In the genomic region with DNA sequence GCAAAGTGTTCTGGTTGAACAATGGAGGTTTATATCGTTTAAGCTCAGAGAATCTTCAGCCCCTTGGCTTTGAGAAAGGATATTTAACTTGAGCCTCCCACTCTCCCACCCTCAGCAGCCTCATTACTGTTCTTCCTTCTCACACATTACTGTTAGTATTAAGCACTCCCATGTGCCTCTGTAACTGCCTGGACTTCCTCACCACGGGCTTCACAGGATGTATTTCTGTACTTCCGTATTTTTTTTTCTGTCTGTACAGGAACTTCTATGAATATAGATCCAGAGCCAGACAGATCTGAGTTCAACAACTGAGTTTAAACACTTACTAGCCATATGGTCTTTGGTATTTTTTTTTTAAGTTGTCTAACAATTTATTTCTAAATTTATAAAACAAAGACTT, we compare ENCODE assay signal across 20 mouse cellular contexts. TPM values are rescaled to one million over a fixed set of nuclear protein-coding genes. Genes with fewer than 3 reads are reported as not detected.
DNase-seq lines count a peak whose midpoint lies in the region; ATAC-seq lines count a peak whose summit lies in the region.
"Had no signal": no experiment of that assay in that cellular context is flagged by ENCODE, and none has a peak within 500 bp of the region (broad histone marks: within the 10 kb centered on the region; RNA-seq: fewer than 3 reads in every experiment).

No protein-coding gene starts in this region.

- no peak overlapping the region for H3K9ac ChIP-seq in kidney, embryonic 14.5 days (ENCODE audit: low read depth, low read length)
- H3K9ac ChIP-seq: hindbrain, embryonic 14.5 days; limb, embryonic 15.5 days had no signal

- 73% methylated on average over 3 of the region's 3 CpGs for WGBS in kidney, embryonic 14.5 days

- H3K4me1 ChIP-seq in kidney, embryonic 14.5 days (ENCODE audit: control insufficient read depth, insufficient read depth, low read length), result no peaks in the 10 kb centered on the region
- H3K4me1 ChIP-seq: limb, embryonic 15.5 days had no signal

- peak; percentile 92 for DNase-seq in heart, adult 11 months
- no peak for DNase-seq in heart, postnatal 4 days
- DNase-seq in layer of hippocampus, adult 9-11 months, result peak; percentile 18
- DNase-seq in layer of hippocampus, postnatal 36 days, result no peak
- peak; percentile 54 to 60 for DNase-seq in spleen, postnatal 36 days (ENCODE audit: low spot score in 2 of 2)
- no peak for DNase-seq in spleen, postnatal 10 days (ENCODE audit: low spot score in 2 of 2)
- DNase-seq in splenic B cell, adult 2 months (ENCODE audit: low read depth, low spot score), result peak; percentile 61
- DNase-seq: adrenal gland, postnatal 25 days; cerebellum, adult 11-12 months; gastrocnemius, postnatal 14 days; thymus, adult 18-20 months had no signal

- H3K4me2 ChIP-seq in kidney, embryonic 14.5 days (replicated peaks; ENCODE audit: low read depth, low read length), result no peak overlapping the region
- H3K4me2 ChIP-seq: hindbrain, embryonic 14.5 days; limb, embryonic 15.5 days; midbrain, embryonic 11.5 days had no signal

- no peak for ATAC-seq in kidney, embryonic 14.5 days (ENCODE audit: low FRiP score, low TSS enrichment)
- ATAC-seq: forebrain, embryonic 16.5 days had no signal

- H3K27me3 ChIP-seq in splenic B cell, adult 2 months (ENCODE audit: control insufficient read depth, insufficient read depth, low read length, poor library complexity, severe bottlenecking), result no peaks in the 10 kb centered on the region
- H3K27me3 ChIP-seq in kidney, embryonic 14.5 days (ENCODE audit: control insufficient read depth, insufficient read depth, low read length), result no peaks in the 10 kb centered on the region
- H3K27me3 ChIP-seq: limb, embryonic 15.5 days had no signal

- H3K4me3 ChIP-seq in kidney, embryonic 14.5 days (ENCODE audit: low read length), result no peak overlapping the region
- H3K4me3 ChIP-seq: limb, embryonic 15.5 days had no signal

- no peak overlapping the region for H3K27ac ChIP-seq in kidney, embryonic 14.5 days (ENCODE audit: low read depth, low read length)
- H3K27ac ChIP-seq: hindbrain, embryonic 14.5 days; limb, embryonic 15.5 days had no signal

- no peaks in the 10 kb centered on the region; the same call in 1 of the 2 replicates for H3K36me3 ChIP-seq in splenic B cell, adult 2 months (ENCODE audit: control insufficient read depth, insufficient read depth, low read length, poor library complexity, severe bottlenecking)
- no peaks in the 10 kb centered on the region for H3K36me3 ChIP-seq in kidney, embryonic 14.5 days (ENCODE audit: control insufficient read depth, insufficient read depth, low read length)
- H3K36me3 ChIP-seq: limb, embryonic 15.5 days had no signal

- no peaks in the 10 kb centered on the region for H3K9me3 ChIP-seq in kidney, embryonic 14.5 days (ENCODE audit: control insufficient read depth, low read length)
- H3K9me3 ChIP-seq: limb, embryonic 15.5 days had no signal

RNA-seq across cellular contexts. Expression of a gene that starts 10.5 kb away (rescaled TPM):
- under 1 TPM in 1 of 2 experiments, not detected in 1; 0.17 TPM for total RNA-seq in heart, postnatal 4 days (2021)
- not detected for total RNA-seq in layer of hippocampus, postnatal 36 days (2021)
- polyA plus RNA-seq in kidney, embryonic 14.5 days (2014; fragmentation: Nextera tagmentation; extraction: Ambion mirVana), result not detected in 2 replicates
- total RNA-seq: ES-E14; gastrocnemius, postnatal 14 days had no signal
- polyA plus RNA-seq: forebrain, embryonic 16.5 days; hindbrain, embryonic 14.5 days; kidney, embryonic 16.5 days; midbrain, embryonic 11.5 days; small intestine, adult 2 months had no signal

RNA-seq across cellular contexts. Expression of a gene that starts 41.3 kb away (rescaled TPM):
- 1 to 10 TPM in 1 of 2 experiments, under 1 TPM in 1; 0.81 to 1.2 TPM for total RNA-seq in heart, postnatal 4 days (2021)
- under 1 TPM; 0.81 to 0.95 TPM for total RNA-seq in layer of hippocampus, postnatal 36 days (2021)
- polyA plus RNA-seq in kidney, embryonic 14.5 days (2014; fragmentation: Nextera tagmentation; extraction: Ambion mirVana), result 0.99 and 1.2 TPM in 2 replicates

RNA-seq across cellular contexts. Expression of a gene that starts 44.6 kb away (rescaled TPM):
- not detected for total RNA-seq in heart, postnatal 4 days (2021)
- not detected for total RNA-seq in layer of hippocampus, postnatal 36 days (2021)
- polyA plus RNA-seq in kidney, embryonic 14.5 days (2014; fragmentation: Nextera tagmentation; extraction: Ambion mirVana), result 0.35 TPM in 1 of 2 replicates, not detected in the other
- total RNA-seq: adrenal gland, postnatal 25 days; ES-E14; gastrocnemius, postnatal 14 days; layer of hippocampus, postnatal 10 days had no signal
- polyA plus RNA-seq: forebrain, embryonic 16.5 days; hindbrain, embryonic 14.5 days; limb, embryonic 15.5 days; midbrain, embryonic 11.5 days; small intestine, adult 2 months had no signal

RNA-seq across cellular contexts. Expression of a gene that starts 52.8 kb away (rescaled TPM):
- total RNA-seq in heart, postnatal 4 days (2021), result 10 to 100 TPM; 11.1 to 15.0 TPM
- total RNA-seq in layer of hippocampus, postnatal 36 days (2021), result 10 to 100 TPM; 14.2 to 17.0 TPM
- polyA plus RNA-seq in kidney, embryonic 14.5 days (2014; fragmentation: Nextera tagmentation; extraction: Ambion mirVana), result not detected in 2 replicates
- polyA plus RNA-seq: forebrain, embryonic 16.5 days; hindbrain, embryonic 14.5 days; kidney, embryonic 16.5 days; limb, embryonic 15.5 days; midbrain, embryonic 11.5 days; small intestine, adult 2 months had no signal

RNA-seq across cellular contexts. Expression of a gene that starts 52.9 kb away (rescaled TPM):
- not detected for total RNA-seq in heart, postnatal 4 days (2021)
- not detected for total RNA-seq in layer of hippocampus, postnatal 36 days (2021)
- 1.1 TPM in 1 of 2 replicates, not detected in the other for polyA plus RNA-seq in kidney, embryonic 14.5 days (2014; fragmentation: Nextera tagmentation; extraction: Ambion mirVana)
- total RNA-seq: adrenal gland, postnatal 25 days; ES-E14; gastrocnemius, postnatal 14 days; layer of hippocampus, postnatal 10 days had no signal
- polyA plus RNA-seq: forebrain, embryonic 16.5 days; hindbrain, embryonic 14.5 days; kidney, embryonic 16.5 days; limb, embryonic 15.5 days; midbrain, embryonic 11.5 days; small intestine, adult 2 months had no signal

Comparison
In these comparisons a context has a peak if more than half of its experiments do, and no peak if none do; other contexts are left out.
1. DNase-seq: peak in heart, adult 11 months (single experiment), layer of hippocampus, adult 9-11 months (single experiment), spleen, postnatal 36 days (2 of 2) and splenic B cell, adult 2 months (single experiment); none in heart, postnatal 4 days (single experiment), layer of hippocampus, postnatal 36 days (0 of 2) and spleen, postnatal 10 days (0 of 2).